Mouse (Mus musculus) kidney, embryonic 15.5 days (tissue): ENCODE results near the gene Cntfr. TPM values are rescaled to one million over a fixed set of nuclear protein-coding genes. Genes with fewer than 3 reads are reported as not detected.
"Not testable (repeated sequence)": the region's sequence is repeated elsewhere in the genome, so short reads cannot be mapped to it uniquely, and the experiment has no call there.

ENCODE experiments used
- ATAC-seq: fragments of 200-750 bp; cut with Nextera tagmentation; replicated peaks from 2 replicates; pipeline ENCODE4 v1.8.0; 2017; ENCODE audit warnings: moderate TSS enrichment; ENCODE audit not compliant: low FRiP score
- H3K27ac ChIP-seq: fragments of 300-500 bp; sonication (generic); 2 replicates; pipeline ENCODE4 v1.5.1; 2015; ENCODE audit warnings: mild to moderate bottlenecking, inconsistent platforms
- H3K27me3 ChIP-seq: fragments of 300-500 bp; sonication (generic); 2 replicates; pipeline ENCODE4 v1.6.1; 2015; ENCODE audit warnings: inconsistent platforms
- H3K36me3 ChIP-seq: fragments of 300-500 bp; sonication (generic); 2 replicates; pipeline ENCODE4 v1.6.1; 2015; ENCODE audit warnings: inconsistent platforms
- H3K4me1 ChIP-seq: fragments of 300-500 bp; sonication (generic); 2 replicates; pipeline ENCODE4 v1.6.1; 2015; ENCODE audit warnings: inconsistent platforms
- H3K4me2 ChIP-seq: fragments of 300-500 bp; sonication (generic); 2 replicates; pipeline ENCODE4 v1.6.1; 2015; ENCODE audit warnings: moderate library complexity, mild to moderate bottlenecking, inconsistent platforms
- H3K4me3 ChIP-seq: fragments of 300-500 bp; sonication (generic); replicated peaks from 2 replicates; pipeline ENCODE4 v1.5.1; 2015; ENCODE audit warnings: mild to moderate bottlenecking, inconsistent platforms
- H3K9ac ChIP-seq: fragments of 300-500 bp; sonication (generic); 2 replicates; pipeline ENCODE4 v1.6.1; 2015; ENCODE audit warnings: mild to moderate bottlenecking, inconsistent platforms
- H3K9me3 ChIP-seq: fragments of 300-500 bp; sonication (generic); replicated peaks from 2 replicates; pipeline ENCODE4 v1.6.1; 2016; ENCODE audit warnings: inconsistent platforms
- WGBS: fragments of 180-500 bp; shearing (Covaris S2); methylation state at CpG from one replicate; pipeline ENCODE4 v1.1.7; 2015; ENCODE audit warnings: mixed read lengths; 5-methylcytosine and 5-hydroxymethylcytosine counted together
- polyA plus RNA-seq: library from polyadenylated mRNA; unstranded; fragments of >200 nt; fragmentation: Nextera tagmentation; extraction: Ambion mirVana; gene quantifications from 2 replicates; pipeline ENCODE4 v1.2.1, GENCODE M21; 2015

The Cntfr gene
- polyA plus RNA-seq, 1 experiment from 2014 or later: 22.1 TPM

DNA sequence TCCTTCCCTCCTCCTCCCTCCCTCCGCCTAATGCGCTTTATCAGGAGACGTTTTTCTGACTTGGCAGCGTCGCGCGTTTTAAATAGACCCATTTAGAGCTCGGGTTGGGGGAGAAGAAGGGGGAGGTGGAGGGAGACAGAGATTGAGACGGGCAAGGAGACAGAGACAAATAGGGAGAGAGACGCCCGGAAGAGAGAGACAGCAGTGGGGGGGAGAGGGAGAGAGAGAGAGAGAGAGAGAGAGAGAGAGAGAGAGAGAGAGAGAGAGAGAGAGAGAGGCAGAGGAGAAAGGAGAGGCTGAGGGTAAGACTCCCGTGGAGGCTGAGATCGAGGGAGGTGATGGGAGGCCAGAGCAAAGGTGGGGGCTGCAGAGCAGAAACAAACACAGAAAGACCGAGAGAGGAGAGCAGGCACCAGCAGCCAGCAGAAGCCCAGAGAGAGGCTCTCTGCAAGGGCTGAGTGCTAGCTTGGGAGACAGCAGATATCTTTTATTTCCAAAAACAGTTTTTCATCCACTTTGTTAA, 11.9 kb downstream of the Cntfr start:
- 2% methylated on average over 11 of the region's 14 CpGs for WGBS

DNA sequence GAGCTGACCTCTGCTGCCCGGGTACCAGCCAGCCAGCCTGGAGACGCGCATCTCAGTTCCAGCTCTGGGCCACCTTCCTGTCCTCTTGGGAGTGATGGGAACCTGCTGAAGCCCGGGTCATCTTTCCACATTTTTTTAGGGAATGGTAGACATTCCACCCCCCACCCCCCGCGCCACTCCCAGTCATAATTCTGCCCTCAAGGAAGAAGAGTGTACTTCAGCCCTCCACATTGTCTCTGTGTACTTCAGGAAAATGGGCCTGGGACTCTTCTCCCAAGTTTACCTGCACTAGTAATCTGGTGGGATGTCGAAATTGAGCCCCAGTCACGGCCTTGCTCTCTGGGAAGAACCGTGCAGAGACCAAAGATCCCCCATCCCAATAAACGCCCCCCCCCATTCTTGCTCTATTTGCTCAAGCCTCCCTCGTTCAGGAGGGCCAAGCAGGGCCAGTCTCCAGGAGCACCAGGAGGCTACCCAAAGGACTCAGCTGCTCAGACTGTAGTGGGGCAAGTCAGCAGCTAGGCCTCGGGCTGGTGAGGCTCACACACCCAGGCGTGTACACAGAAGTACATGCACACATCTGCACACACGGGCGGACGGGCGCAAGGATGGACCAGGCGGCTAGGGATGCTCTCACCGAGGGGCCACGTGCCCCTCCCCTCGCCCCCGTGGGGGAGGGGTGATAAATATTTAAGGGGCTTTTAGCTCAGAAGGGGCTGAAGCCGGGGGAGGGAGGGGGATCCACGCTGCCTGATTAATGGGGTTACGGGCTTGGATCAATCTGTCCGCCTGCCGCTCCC, 12.6 kb downstream of the Cntfr start:
- ATAC-seq: peak; percentile 36; the same call in 1 of the 2 replicates

More for the DNA sequence above, 11.9 kb downstream of the Cntfr start:
- H3K4me1 ChIP-seq: peaks cover 39% of the 10 kb centered on the region
- H3K4me2 ChIP-seq, H3K36me3 ChIP-seq, H3K27me3 ChIP-seq, ATAC-seq, H3K4me3 ChIP-seq, H3K9ac ChIP-seq, H3K9me3 ChIP-seq: not testable (repeated sequence)
- H3K27ac ChIP-seq: 0 out of 2 replicates have a peak overlapping the region, but pooled peaks have one; percentile 48

DNA sequence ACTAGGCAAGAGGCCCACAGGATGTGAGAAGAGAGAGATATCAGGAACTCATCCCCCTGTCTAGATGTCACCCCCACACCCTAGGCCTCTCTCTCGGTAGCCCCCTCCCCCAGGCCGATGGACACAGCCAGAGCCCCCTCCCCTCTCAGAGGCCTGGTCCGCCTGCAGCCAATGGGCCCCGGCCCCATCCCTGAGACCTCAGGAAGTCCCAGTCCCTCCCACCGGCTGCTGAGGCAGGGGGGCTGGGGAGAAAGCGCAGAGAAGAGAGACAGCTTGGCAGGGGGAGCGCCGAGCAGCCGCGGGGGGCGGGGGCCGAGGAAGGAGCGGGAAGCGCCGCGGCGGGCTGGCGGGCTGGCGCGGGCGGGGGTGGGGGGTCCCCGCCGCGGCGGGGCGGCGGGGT, 13.6 kb downstream of the Cntfr start:
- H3K4me1 ChIP-seq: peaks cover 55% of the 10 kb centered on the region
- not testable (repeated sequence) for H3K27ac ChIP-seq, H3K27me3 ChIP-seq, H3K36me3 ChIP-seq, H3K9me3 ChIP-seq, H3K9ac ChIP-seq
- WGBS: 2% methylated on average over 10 of the region's 27 CpGs
- peak overlapping the region; percentile 47 for H3K4me2 ChIP-seq
- peak; percentile 61; the same call in 1 of the 2 replicates for ATAC-seq
- peak overlapping the region; percentile 22; the same call in 1 of the 2 replicates for H3K4me3 ChIP-seq

More for the DNA sequence above, 12.6 kb downstream of the Cntfr start:
- peaks cover 45% of the 10 kb centered on the region for H3K4me1 ChIP-seq
- H3K4me2 ChIP-seq: peak overlapping the region; percentile 50
- peak overlapping the region; percentile 72 for H3K27ac ChIP-seq
- H3K4me3 ChIP-seq: peak overlapping the region; percentile 21; the same call in 1 of the 2 replicates
- WGBS: 2% methylated on average over 27 of the region's 27 CpGs
- not testable (repeated sequence) for H3K27me3 ChIP-seq, H3K9me3 ChIP-seq, H3K9ac ChIP-seq, H3K36me3 ChIP-seq

DNA sequence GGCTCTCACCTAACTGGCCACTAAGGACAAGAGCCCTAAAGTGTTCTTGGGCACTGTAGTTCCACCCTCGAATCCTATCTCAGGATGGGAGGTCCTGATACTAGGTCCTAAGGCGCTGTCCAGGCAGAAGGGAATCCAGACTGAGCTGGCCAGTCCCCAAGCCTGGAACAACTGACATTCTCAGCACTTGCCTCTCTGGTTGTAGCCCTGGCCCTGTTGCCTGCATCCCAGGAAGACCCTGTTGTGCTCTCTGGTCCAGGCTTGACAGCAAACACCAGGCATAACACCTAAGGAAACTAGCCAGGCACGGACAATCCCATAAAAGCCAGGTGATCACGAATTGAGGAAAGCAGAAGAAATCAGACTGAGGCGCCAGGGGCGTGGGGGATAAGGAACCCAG, 14.1 kb downstream of the Cntfr start:
- WGBS: 18% methylated on average over 6 of the region's 6 CpGs
- Histone ChIP-seq H3K9ac (no peak overlapping the region), H3K27me3 (peaks cover 6% of the 10 kb centered on the region; the same call in 1 of the 2 replicates), H3K9me3 (no peaks in the 10 kb centered on the region), H3K4me2 (peak overlapping the region; percentile 47; the same call in 1 of the 2 replicates), H3K4me1 (peaks cover 61% of the 10 kb centered on the region), H3K4me3 (no peak overlapping the region), H3K36me3 (no peaks in the 10 kb centered on the region), H3K27ac (peak overlapping the region; percentile 84)
- no peak for ATAC-seq

DNA sequence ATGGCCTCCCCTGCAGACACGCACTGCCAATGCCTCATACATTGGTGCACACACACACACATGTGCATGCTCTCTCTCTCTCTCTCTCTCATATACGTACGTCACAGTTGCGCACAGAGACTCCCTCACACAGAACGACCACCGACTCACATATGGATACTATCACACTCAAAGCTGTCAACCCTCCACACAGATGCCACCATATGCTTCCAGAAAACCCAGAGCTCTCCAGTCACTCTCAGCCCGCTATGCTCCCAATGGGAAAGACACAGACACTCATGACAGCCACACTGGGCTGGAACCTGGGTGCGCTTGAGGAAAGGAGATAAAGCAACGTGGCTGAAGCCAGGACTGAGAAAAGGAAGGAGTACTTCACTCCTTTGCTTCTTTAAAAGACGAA, 14.9 kb downstream of the Cntfr start:
- 64% methylated on average over 10 of the region's 10 CpGs for WGBS
- peak overlapping the region; percentile 84 for H3K27ac ChIP-seq
- no peak overlapping the region for H3K9ac ChIP-seq
- H3K4me3 ChIP-seq: no peak overlapping the region
- no peaks in the 10 kb centered on the region for H3K9me3 ChIP-seq
- no peaks in the 10 kb centered on the region for H3K36me3 ChIP-seq
- H3K4me2 ChIP-seq: no peak overlapping the region
- ATAC-seq: no peak
- H3K27me3 ChIP-seq: peaks cover 7% of the 10 kb centered on the region
- H3K4me1 ChIP-seq: peaks cover 69% of the 10 kb centered on the region

DNA sequence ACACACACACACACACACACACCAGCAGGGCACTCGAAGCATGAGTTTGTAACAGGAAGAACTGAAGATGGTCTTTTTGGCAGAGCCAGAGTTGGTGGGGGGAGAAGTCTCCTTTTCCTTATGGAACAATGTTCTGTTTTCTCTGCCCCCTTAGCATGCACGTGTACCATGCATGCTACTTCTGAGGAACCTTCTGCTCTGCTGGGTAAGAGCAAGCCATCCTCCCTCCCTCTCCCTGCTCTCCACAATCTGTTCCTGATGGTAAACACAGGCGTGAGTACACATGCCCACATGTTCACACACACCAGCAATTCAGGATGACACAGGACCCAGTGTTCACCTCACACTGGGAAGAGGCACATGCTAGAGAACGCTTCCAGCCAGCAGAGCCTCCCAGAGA, 15.7 kb downstream of the Cntfr start:
- H3K4me2 ChIP-seq: no peak overlapping the region
- H3K4me3 ChIP-seq: no peak overlapping the region
- H3K27me3 ChIP-seq: peaks cover 10% of the 10 kb centered on the region
- 59% methylated on average over 4 of the region's 4 CpGs for WGBS
- H3K27ac ChIP-seq: no peak overlapping the region
- H3K9ac ChIP-seq: no peak overlapping the region
- ATAC-seq: no peak
- H3K36me3 ChIP-seq: no peaks in the 10 kb centered on the region
- no peaks in the 10 kb centered on the region for H3K9me3 ChIP-seq
- peaks cover 74% of the 10 kb centered on the region for H3K4me1 ChIP-seq

DNA sequence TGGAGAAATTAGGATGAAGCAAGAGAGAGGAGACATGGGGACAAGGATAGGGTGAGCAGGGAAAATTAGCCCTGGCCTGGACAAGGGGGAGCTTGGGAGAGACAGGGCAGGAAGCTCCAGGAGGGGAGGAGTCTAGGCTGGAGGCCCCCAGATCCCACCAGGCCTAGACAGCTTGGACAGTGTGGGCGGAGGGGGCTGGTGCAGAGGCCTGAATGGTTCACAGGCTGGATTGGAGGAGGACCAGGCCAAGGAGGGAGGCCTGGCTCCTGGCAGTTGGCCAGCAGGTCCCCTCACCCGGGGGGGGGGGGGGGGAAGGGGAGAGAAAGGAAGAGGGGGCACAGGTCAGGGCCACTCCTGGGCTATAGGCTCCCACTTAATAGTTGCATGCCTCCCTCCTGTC, 17.6 kb downstream of the Cntfr start:
- peaks cover 10% of the 10 kb centered on the region for H3K27me3 ChIP-seq
- H3K27ac ChIP-seq: peak overlapping the region; percentile 70
- H3K36me3 ChIP-seq: no peaks in the 10 kb centered on the region
- H3K4me1 ChIP-seq: peaks cover 79% of the 10 kb centered on the region
- peak overlapping the region; percentile 15; the same call in 1 of the 2 replicates for H3K4me2 ChIP-seq
- no peaks in the 10 kb centered on the region for H3K9me3 ChIP-seq
- ATAC-seq: peak; percentile 69
- WGBS: 18% methylated on average over 1 of the region's 2 CpGs
- H3K9ac ChIP-seq: no peak overlapping the region
- no peak overlapping the region for H3K4me3 ChIP-seq

DNA sequence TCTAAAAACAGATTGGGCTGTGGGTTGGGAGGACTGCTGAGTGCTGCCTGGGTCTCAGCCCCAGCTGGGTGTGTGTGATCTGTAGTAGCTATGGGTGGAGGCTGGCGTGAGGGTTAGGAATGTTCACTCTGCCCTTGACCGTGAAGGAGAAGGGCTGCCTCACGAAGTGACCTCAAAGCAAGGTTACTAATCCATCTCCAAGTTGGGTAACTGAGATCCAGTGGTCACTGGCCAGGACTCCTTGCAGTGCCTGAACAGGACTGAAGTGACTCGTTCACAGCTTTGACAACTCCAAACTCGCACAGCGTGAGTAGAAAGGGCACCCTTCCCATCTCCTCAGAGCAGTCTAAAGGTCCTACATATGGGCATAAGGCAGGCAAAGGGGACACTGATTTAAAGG, 18.0 kb downstream of the Cntfr start:
- Histone ChIP-seq H3K4me3 (no peak overlapping the region), H3K4me1 (peaks cover 76% of the 10 kb centered on the region), H3K4me2 (0 out of 2 replicates have a peak overlapping the region, but pooled peaks have one; percentile 15), H3K36me3 (no peaks in the 10 kb centered on the region), H3K9me3 (no peaks in the 10 kb centered on the region), H3K27ac (peak overlapping the region; percentile 70), H3K9ac (no peak overlapping the region), H3K27me3 (peaks cover 10% of the 10 kb centered on the region)
- 44% methylated on average over 6 of the region's 6 CpGs for WGBS
- no peak for ATAC-seq

DNA sequence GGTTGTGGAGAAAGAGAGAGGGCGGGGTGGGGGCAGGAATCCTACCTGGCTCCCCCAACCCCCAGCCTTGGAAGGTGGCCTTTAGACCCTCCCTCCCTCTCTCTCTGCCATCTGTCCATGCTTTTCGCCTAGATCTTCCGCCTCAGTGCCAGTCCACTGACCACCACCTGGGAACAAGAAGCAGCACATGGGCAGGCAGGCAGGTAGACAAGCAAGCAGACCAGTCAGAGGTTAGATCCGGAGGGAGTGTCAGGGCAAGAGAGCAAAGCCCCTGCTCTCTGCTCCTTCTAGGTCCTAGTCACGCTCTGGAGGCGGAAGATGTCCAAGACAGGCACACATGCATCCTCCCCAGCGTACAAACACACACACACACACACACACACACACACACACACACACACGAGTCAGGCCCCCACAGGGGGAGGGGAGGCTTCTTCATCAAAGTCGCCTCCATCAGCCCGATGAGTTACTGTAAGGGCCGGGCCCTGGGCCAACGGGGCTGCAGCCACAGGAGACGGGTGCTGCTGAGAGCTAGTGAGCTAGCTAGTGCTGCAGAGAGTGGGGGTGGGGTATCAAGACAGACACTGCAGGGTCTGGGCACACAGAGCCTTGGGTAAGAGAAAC, 19.8 kb downstream of the Cntfr start:
- ATAC-seq: peak; percentile 34; the same call in 1 of the 2 replicates
- Histone ChIP-seq H3K9me3 (no peaks in the 10 kb centered on the region), H3K9ac (no peak overlapping the region), H3K27ac (peak overlapping the region; percentile 61), H3K27me3 (peaks cover 6% of the 10 kb centered on the region; the same call in 1 of the 2 replicates), H3K36me3 (no peaks in the 10 kb centered on the region; the same call in 1 of the 2 replicates), H3K4me1 (peaks cover 81% of the 10 kb centered on the region), H3K4me2 (no peak overlapping the region), H3K4me3 (no peak overlapping the region)
- 28% methylated on average over 13 of the region's 13 CpGs for WGBS

DNA sequence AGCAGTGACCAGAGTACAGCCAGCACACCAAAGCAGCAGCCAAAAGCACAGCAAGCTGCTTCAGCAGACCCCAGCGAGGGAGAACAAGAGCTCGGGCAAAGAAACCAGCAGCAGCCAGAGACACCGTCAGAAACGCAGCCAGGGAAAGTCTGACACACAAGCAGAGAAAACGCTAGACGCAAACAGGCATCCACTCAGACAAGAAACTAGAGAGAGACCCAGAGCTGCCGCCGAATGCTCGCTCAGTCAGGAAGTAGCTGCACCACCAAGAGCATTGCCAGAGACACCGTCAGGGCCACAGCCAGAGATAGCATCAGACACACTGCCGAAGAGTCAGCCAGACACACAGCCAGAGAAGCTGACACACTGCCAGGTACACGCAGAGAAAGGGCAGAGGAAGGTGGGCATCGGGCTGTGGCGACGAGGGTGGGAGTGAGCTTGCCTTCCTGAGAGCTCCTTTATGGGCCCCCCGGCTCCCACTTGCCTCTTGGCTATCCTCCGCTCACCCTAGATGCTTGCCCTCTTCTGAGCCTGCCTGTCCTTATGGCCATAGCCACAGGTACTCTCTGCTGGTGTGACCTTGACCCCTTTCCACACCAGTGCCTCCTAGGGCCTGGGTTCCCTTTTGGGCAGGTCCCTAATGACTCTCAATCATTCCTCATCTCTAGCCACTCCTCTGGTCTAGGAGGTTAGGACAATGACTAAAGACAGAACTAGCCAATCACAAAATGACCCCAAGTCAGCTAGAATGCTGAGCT, 20.5 kb downstream of the Cntfr start:
- H3K4me1 ChIP-seq: peaks cover 84% of the 10 kb centered on the region
- no peak overlapping the region for H3K9ac ChIP-seq
- peak; percentile 5; the same call in 1 of the 2 replicates for ATAC-seq
- WGBS: 44% methylated on average over 17 of the region's 17 CpGs
- peaks cover 7% of the 10 kb centered on the region; the same call in 1 of the 2 replicates for H3K27me3 ChIP-seq
- H3K4me3 ChIP-seq: no peak overlapping the region
- no peaks in the 10 kb centered on the region for H3K9me3 ChIP-seq
- H3K36me3 ChIP-seq: no peaks in the 10 kb centered on the region; the same call in 1 of the 2 replicates
- no peak overlapping the region for H3K4me2 ChIP-seq
- H3K27ac ChIP-seq: peak overlapping the region; percentile 61; the same call in 1 of the 2 replicates

DNA sequence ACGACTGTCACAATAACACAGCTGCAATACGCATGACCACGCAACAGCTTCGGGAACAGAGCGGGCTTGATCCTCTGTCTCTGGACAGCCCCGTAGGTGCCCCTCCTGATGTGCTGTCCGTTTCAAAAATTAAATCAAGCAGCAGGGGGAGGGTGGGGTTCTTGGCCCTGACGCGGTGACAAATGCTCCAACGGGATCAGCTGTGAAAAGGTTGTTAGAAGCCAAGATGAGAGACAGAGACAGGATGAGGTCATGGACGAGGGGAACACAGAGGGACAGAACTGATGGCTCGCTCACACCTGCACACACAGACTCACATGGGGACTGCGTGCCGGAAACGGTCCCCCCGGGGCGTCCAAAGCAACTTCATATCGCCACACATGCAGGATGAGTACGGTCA, 23.7 kb downstream of the Cntfr start:
- Histone ChIP-seq H3K4me2 (no peak overlapping the region), H3K27me3 (peaks cover 9% of the 10 kb centered on the region; the same call in 1 of the 2 replicates), H3K4me3 (no peak overlapping the region), H3K9me3 (no peaks in the 10 kb centered on the region), H3K4me1 (peaks cover 70% of the 10 kb centered on the region), H3K9ac (no peak overlapping the region), H3K27ac (no peak overlapping the region), H3K36me3 (peaks cover 22% of the 10 kb centered on the region)
- 67% methylated on average over 19 of the region's 19 CpGs for WGBS
- no peak for ATAC-seq
